Comparison of ENCODE assay signal across 28 mouse cellular contexts in the genomic region with DNA sequence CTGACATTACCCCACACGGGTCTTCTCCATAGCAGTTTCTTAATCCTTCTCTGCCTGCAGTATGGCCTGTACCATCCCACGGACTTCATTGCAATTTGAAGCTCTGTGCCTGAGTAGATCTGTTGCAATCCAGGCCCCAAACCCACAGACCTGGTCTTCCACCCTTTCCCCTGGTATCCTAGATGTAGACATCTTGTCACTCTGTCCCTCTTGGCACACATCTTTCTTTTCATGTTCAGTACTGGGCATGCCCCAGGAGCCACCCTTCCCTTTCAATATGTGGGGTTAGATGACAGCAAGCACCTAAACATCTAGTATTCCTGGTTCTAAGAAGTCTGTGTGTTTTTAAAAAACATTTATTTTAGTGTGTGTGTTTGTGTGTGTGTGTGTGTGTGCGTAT. TPM values are rescaled to one million over a fixed set of nuclear protein-coding genes. Genes with fewer than 3 reads are reported as not detected.
"Had no signal": no experiment of that assay in that cellular context is flagged by ENCODE, and none has a peak within 500 bp of the region (broad histone marks: within the 10 kb centered on the region; RNA-seq: fewer than 3 reads in every experiment).

No protein-coding gene starts in this region.

- DNase-seq: layer of hippocampus, adult 9-11 months; liver; liver, embryonic 13.5 days; lung, embryonic 14.5 days; retina, postnatal 1 day; right cerebral cortex, postnatal 25 days; thymus, adult 18-20 months; thymus, postnatal 25 days had no signal

- H3K4me3 ChIP-seq: layer of hippocampus, adult 2 months; limb, embryonic 10.5 days; limb, embryonic 13.5 days; liver, embryonic 13.5 days; midbrain, embryonic 12.5 days; midbrain, embryonic 15.5 days; myocyte; neural tube, embryonic 13.5 days had no signal

- H3K27me3 ChIP-seq: limb, embryonic 13.5 days; liver, embryonic 13.5 days; midbrain, embryonic 12.5 days; midbrain, embryonic 15.5 days; neural tube, embryonic 13.5 days had no signal

- H3K9ac ChIP-seq: limb, embryonic 13.5 days; liver, embryonic 13.5 days; lung, embryonic 14.5 days; midbrain, embryonic 15.5 days; neural tube, embryonic 13.5 days had no signal

- ATAC-seq: lung, postnatal 0 days; midbrain, embryonic 15.5 days had no signal

- H3K4me1 ChIP-seq: limb, embryonic 13.5 days; midbrain, embryonic 12.5 days; midbrain, embryonic 15.5 days had no signal

- H3K27ac ChIP-seq: layer of hippocampus, adult 2 months; limb, embryonic 10.5 days; limb, embryonic 13.5 days; midbrain, embryonic 12.5 days; midbrain, embryonic 15.5 days; neural tube, embryonic 13.5 days had no signal

- H3K9me3 ChIP-seq: limb, embryonic 10.5 days; limb, embryonic 13.5 days; liver, embryonic 13.5 days; midbrain, embryonic 12.5 days; midbrain, embryonic 15.5 days; neural tube, embryonic 13.5 days had no signal

- H3K36me3 ChIP-seq: limb, embryonic 10.5 days; limb, embryonic 13.5 days; liver, embryonic 13.5 days; midbrain, embryonic 12.5 days; midbrain, embryonic 15.5 days; neural tube, embryonic 13.5 days had no signal

- H3K4me2 ChIP-seq: limb, embryonic 13.5 days; liver, embryonic 13.5 days; lung, embryonic 14.5 days; midbrain, embryonic 12.5 days; midbrain, embryonic 15.5 days; neural tube, embryonic 13.5 days had no signal

RNA-seq across cellular contexts. Expression of gene Gm9999, which starts 58.3 kb away (rescaled TPM):
- total RNA-seq: layer of hippocampus, adult 2 months; layer of hippocampus, postnatal 25 days; left cerebral cortex, adult 18-20 months; left cerebral cortex, postnatal 25 days; neutrophil, adult 5-6 weeks had no signal
- polyA plus RNA-seq: intestine, postnatal 0 days; kidney, adult 2 months; kidney, embryonic 14.5 days; kidney, postnatal 0 days; large intestine, adult 2 months; limb, embryonic 10.5 days; limb, embryonic 13.5 days; liver, embryonic 13.5 days; liver, embryonic 16.5 days; lung, embryonic 14.5 days; lung, postnatal 0 days; midbrain, embryonic 12.5 days; midbrain, embryonic 15.5 days; myocyte; neural tube, embryonic 13.5 days; spleen, adult 2 months; stomach, embryonic 16.5 days had no signal
